Mouse (Mus musculus) brain, embryonic 14.5 days (tissue): ENCODE data around the gene Gpc6. TPM values are rescaled to one million over a fixed set of nuclear protein-coding genes. Genes with fewer than 3 reads are reported as not detected.
A peak's percentile ranks its signal among the peaks of the same experiment; 100 is the strongest.

Experiments used
- DNase-seq: peaks from one replicate; pipeline ENCODE4 v3.0.0-alpha.2; 2011; ENCODE audit warnings: low read depth
- CTCF ChIP-seq: fragments of 200-500 bp; IDR thresholded peaks from 2 replicates; pipeline ENCODE4 v1.5.1; 2012; ENCODE audit warnings: inconsistent platforms, mild to moderate bottlenecking, moderate library complexity, borderline replicate concordance; ENCODE audit not compliant: insufficient read depth, insufficient read length; ENCODE audit errors: extremely low read depth
- POLR2A ChIP-seq: fragments of 200-500 bp; IDR thresholded peaks from 2 replicates; pipeline ENCODE4 v1.6.1; 2012; ENCODE audit warnings: mild to moderate bottlenecking, inconsistent platforms, borderline replicate concordance; ENCODE audit not compliant: poor library complexity, insufficient read depth, insufficient read length, severe bottlenecking; ENCODE audit errors: extremely low read depth
- polyA plus RNA-seq: library from polyadenylated mRNA; depleted of rRNA; stranded (reverse); fragments of >200 nt; gene quantifications from 2 replicates; pipeline ENCODE4 v1.2.3, GENCODE M21; 2012

Gene Gpc6
- polyA plus RNA-seq, 1 experiment, result 10.7 TPM

DNA sequence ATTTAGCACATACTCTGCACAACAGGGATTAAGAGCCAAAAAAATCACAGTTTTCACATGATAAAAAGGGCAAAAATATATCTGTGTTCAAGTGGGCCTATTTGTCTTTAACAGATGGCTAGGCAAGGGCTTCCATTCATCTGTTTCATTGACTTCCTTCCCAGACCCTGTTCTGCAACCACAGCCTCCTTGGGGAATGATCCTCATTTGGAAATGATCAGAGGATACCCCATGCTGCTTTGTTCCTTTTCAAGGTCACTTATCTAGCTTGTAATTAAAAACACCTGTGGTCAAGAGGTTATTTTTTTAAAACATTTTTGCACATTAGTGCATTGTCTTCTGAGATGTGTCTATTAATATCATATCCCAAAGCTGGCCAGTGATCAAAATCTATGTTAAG, 627.7 kb downstream of the Gpc6 start:
- DNase-seq, result no peak
- TF ChIP-seq CTCF (no peak), POLR2A (no peak)

DNA sequence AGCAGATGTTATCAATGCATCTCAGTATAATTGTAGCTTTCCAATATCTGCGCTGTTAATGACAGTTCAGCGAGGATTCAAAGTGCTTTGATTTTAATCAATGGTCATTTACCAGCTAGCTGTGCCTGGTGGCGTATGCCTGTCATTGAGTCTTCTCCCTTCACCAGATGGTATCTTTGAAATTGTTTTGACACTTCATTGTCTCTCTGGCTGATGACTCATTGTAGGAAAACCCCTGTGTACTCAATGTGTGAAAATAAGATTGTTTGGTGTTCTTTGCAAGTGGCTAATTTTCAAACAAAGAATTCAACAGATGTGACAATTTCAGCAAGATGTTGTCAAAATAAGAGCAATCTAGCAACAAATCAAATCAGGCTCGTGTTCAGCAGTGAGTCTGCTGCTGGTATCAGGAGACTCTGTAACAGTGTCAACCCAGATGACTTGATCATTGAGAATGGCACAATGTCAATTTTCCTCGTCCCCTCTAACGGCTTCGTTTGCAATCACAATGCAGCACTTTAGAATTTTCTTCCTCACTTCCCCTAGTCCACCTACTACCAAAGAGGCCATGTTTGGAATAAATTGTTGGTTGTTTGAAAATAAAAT, 631.7 kb downstream of the Gpc6 start:
- no peak for TF ChIP-seq CTCF
- TF ChIP-seq POLR2A, result no peak
- DNase-seq, result peak; percentile 74

DNA sequence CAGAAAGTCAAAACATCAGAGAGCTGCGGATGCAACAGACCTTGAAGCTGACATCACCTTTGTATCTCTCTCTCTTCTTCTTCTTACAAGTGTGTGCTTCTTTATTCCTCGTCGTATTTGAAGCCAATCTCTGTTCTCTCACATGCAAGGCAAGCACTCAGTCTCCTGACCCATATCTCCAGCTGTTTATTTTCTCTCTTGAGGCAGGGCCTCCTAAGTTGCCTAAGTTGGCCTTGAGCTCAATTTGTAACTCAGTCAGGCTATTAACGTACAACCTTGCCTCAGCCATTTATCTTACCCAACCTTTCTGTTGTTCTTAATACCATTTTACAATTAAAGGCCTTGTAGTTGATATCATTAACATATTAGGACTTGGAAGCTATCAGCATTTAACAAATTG, 637.0 kb downstream of the Gpc6 start:
- TF ChIP-seq POLR2A (no peak), CTCF (no peak)
- no peak for DNase-seq

DNA sequence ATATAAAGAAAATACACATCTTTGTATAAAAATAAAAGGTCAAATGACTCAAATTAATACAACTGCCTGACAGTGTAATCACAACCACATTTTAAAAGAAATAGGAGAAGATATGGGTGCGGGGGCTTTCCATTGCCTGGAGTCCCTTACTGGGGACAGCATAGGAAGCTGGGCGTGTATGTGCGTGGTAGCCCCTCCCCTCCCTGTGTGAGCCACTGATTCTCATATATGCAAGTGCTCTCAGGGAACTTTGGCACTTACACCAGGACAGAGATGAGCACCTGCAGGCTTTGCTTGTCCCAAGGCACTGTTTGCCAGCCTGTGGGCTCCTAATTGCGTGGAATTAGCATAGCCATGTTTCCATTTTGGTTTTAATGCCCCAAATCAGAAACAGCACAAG, 644.2 kb downstream of the Gpc6 start:
- peak; percentile 23 for DNase-seq
- TF ChIP-seq POLR2A (no peak), CTCF (no peak)

DNA sequence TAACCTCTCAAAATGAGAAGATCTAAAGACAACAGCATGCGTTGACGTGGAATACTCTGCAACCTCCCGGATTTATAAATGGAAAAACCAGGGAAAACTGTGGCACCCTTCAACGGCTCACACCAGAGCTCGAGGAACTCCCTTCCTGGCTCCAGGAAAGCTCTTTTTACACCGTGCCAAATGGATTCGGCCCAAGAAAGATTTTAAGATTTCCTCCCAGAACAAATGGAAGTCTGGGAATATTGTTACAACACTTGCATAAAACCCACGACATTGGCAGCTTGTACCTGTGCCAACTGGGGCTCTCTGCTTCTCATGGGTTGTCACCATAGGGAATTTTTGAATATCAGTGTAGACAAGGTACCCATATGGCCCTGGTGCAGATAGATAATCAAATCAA, 647.1 kb downstream of the Gpc6 start:
- TF ChIP-seq CTCF, result no peak
- TF ChIP-seq POLR2A, result no peak
- DNase-seq, result peak; percentile 80

DNA sequence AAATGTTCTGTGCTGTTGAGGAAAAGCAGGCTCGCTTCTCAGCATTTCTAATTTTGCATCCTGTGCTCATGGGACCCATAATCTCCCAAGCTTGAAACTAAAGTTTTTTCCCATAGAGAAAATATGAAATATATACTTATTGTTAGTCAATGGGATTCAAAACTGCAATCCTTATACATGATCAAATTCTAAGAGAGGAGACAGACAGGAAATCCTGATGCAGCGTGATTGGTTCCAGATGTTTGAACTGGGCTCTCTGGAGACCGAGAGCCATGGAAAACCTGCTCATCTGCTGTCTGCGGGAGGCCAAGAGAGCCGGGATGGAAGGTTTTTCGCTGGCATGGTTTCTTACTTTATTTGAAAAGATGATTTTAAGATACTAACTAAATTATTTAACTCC, 649.1 kb downstream of the Gpc6 start:
- DNase-seq, result no peak
- no peak for TF ChIP-seq CTCF
- TF ChIP-seq POLR2A, result no peak

DNA sequence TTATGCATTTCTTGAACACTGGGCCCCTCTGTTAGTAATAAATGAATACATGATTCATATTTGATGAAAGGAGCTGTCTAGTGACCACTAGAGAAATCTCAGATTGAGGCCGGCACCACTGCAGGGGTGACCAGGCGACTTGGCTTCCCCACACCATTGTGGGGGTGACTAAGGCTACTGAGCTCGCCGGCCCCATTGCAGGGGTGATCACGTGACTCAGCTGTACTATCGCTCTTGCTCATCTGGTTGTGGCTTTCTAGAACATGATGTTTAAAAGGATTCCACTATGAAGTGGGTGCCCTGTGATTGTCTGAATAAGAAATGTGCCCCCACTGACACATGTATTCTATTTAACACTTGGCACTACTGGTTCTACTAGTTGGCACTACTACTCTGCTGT, 656.6 kb downstream of the Gpc6 start:
- DNase-seq, result no peak
- TF ChIP-seq POLR2A, result no peak

DNA sequence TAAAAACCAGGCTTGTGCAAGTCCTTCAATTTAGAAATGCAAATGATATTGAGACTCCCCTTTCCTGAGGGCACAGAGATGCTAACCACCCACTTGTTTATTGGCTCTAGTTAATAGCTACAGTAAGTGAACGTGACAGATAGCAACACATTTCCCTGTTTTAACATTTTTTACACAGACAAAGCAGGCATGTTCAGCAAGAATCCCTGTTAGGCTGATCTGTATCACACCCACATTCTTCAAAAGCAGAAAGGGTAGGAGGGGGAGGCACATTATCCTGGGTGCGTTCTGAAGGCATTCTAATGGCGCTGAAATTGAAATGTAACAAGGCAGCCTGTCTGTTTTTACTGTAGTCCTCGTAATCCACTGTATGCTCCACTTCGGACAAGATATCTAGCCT, 674.6 kb downstream of the Gpc6 start:
- peak; percentile 48 for DNase-seq
- TF ChIP-seq CTCF (no peak), POLR2A (no peak)

DNA sequence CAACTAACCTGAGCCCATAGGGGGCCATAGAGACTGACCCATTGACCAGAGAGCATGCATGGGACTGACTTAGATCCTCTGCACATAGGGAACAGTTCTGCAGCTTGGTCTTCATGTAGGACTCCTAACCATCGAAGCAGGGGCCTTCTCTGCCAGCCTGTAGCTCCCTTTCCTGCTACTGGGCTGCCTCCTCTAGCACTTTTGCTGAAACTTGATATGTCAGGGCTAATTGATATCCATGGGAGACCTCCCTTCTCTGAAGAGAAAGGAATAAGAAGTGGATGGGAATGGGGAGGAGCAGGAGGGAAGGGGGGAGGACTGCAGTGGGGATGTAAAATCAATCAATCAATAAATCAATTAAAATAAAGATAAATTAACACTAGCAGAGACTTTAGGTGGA, 678.7 kb downstream of the Gpc6 start:
- TF ChIP-seq CTCF (no peak), POLR2A (no peak)
- DNase-seq, result no peak

DNA sequence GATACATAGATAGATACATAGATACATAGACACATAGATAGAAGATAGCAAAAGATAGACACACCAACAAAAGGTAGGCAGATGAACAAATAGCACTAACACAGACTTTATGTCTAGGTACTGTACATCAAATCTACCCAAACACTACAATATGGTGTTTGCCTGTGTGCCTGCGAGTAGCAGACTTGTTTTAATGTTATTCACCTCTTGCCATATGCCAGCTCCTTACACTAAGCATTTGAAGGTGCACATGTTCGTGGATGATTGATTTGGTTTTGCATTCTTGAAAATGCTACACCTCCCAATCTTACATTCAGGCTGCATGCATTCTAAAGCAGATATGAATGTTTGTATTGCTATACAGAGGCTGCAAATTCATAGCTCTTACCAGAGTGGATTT, 680.6 kb downstream of the Gpc6 start:
- peak; percentile 57 for DNase-seq
- TF ChIP-seq POLR2A (no peak), CTCF (no peak)

DNA sequence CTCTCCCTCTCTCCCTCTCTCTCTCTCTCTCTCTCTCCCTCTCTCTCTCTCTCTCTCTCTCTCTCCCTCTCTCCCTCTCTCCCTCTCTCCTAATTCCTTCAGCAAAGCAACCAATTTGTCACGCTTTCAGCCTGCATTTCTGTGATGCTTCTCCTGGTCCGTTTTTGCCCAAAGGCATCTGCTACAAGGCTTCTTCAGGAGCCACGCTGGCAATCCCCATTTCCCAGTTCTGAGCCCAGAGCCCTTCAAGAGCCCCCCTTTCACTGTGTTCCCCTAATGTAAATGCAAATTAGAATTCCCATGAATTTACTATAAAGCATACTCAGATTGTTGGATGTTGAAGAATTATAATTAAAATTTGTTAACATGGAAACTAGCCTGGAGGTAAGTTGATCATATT, 686.0 kb downstream of the Gpc6 start:
- no peak for TF ChIP-seq POLR2A
- no peak for TF ChIP-seq CTCF

DNA sequence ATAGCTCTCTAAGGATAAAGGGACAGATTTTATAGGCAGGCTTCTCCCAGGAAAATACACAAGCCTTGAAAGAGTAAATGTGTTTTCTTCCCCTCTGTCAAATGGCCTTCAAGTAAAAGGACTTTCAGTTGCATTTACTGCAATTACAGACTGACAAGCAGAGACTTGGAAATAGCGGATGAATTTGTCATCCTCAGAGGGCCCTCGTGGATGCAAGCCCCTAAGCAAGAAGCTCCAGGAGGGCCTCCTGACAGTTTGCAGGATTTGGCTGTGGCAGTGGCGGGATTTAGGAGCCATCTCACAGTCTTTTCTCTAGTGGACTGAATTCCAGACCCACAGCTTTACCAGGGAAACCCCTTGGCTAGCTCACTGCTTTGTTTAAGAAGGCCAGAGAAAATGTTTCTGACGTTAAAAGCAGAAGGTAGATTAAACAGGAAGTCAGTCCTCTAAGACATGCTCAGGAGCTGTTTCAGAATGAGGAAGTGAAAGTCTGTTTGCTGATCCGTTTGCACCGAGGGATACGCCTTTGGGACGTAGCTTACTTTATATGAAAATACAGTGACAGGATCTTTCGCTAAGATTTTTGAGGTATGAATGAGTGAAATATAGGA, 700.1 kb downstream of the Gpc6 start:
- no peak for DNase-seq

More for the DNA sequence above, 686.0 kb downstream of the Gpc6 start:
- peak; percentile 57 for DNase-seq

More for the DNA sequence above, 700.1 kb downstream of the Gpc6 start:
- no peak for TF ChIP-seq CTCF
- TF ChIP-seq POLR2A, result no peak
